Mouse (Mus musculus): ENCODE measurements around the gene Scg3.

GRCm38 (mm10) chr9:75609505-75609904, 74.4 kb downstream of the Scg3 start:
- TF ChIP-seq EP300 (IDR thresholded peaks at IDR 0.05) = no peak
- TF ChIP-seq CTCF (IDR thresholded peaks at IDR 0.05) = no peak
